Mouse (Mus musculus) thymus, postnatal 0 days (tissue): ENCODE measurements at regions not wholly inside any gene's neighbourhood (a gene's known extent, or its start where the extent isn't known, plus 50 kb on each side); places are given as distances from the start of the nearest gene placed in this dataset.

ENCODE experiments used
- DNase-seq: peaks from one replicate; pipeline ENCODE4 v3.0.0-alpha.2; 2015; ENCODE audit warnings: low spot score

- DNase-seq: no peak
Measured at GRCm38 (mm10) chr13:39823346-39823954, 537.8 kb downstream of the Ofcc1 start.

GRCm38 (mm10) chr13:39774554-39774953, 586.7 kb downstream of the Ofcc1 start:
- no peak for DNase-seq

- no peak for DNase-seq
Measured at GRCm38 (mm10) chr13:39774111-39774510, 587.1 kb downstream of the Ofcc1 start.

- no peak for DNase-seq
Measured at GRCm38 (mm10) chr13:39769228-39769627, 592.0 kb downstream of the Ofcc1 start.

GRCm38 (mm10) chr13:39766897-39767296, 594.4 kb downstream of the Ofcc1 start:
- no peak for DNase-seq
